Mouse (Mus musculus): ENCODE results near the gene Zdhhc8. TPM values are rescaled to one million over a fixed set of nuclear protein-coding genes. Genes with fewer than 3 reads are reported as not detected.

Zdhhc8 gene
- total RNA-seq, 2 experiments from 2014 or later, result 7.0 to 7.6 TPM

GRCm38 (mm10) chr16:18231451-18231850, 3.5 kb downstream of the Zdhhc8 start:
- ATAC-seq (replicated peaks; ENCODE audit: poor library complexity), result no peak

GRCm38 (mm10) chr16:18231047-18231446, 3.9 kb downstream of the Zdhhc8 start:
- no peak for ATAC-seq (replicated peaks; ENCODE audit: poor library complexity)

- ATAC-seq (replicated peaks; ENCODE audit: poor library complexity), result no peak
These were observed 4.3 kb downstream of the Zdhhc8 start for GRCm38 (mm10) chr16:18230617-18231016.

- no peak for ATAC-seq (replicated peaks; ENCODE audit: poor library complexity)
These were observed 5.3 kb downstream of the Zdhhc8 start for GRCm38 (mm10) chr16:18229622-18230021.

GRCm38 (mm10) chr16:18228856-18229255, 6.1 kb downstream of the Zdhhc8 start:
- no peak for ATAC-seq (replicated peaks; ENCODE audit: poor library complexity)

- no peak for ATAC-seq (replicated peaks; ENCODE audit: poor library complexity)
These were observed 7.0 kb downstream of the Zdhhc8 start for GRCm38 (mm10) chr16:18227897-18228422.

- no peak for ATAC-seq (replicated peaks; ENCODE audit: poor library complexity)
These were observed 7.7 kb downstream of the Zdhhc8 start for GRCm38 (mm10) chr16:18227187-18227586.

- ATAC-seq (replicated peaks; ENCODE audit: poor library complexity), result no peak
These were observed 12.7 kb downstream of the Zdhhc8 start for GRCm38 (mm10) chr16:18222188-18222587.

- no peak for ATAC-seq (replicated peaks; ENCODE audit: poor library complexity)
These were observed 13.4 kb downstream of the Zdhhc8 start for GRCm38 (mm10) chr16:18221543-18221898.

GRCm38 (mm10) chr16:18220856-18221542, 13.9 kb downstream of the Zdhhc8 start:
- no peak for ATAC-seq (replicated peaks; ENCODE audit: poor library complexity)

GRCm38 (mm10) chr16:18220001-18220400, 14.9 kb downstream of the Zdhhc8 start:
- ATAC-seq (replicated peaks; ENCODE audit: poor library complexity), result peak; percentile 54

GRCm38 (mm10) chr16:18218580-18218996, 16.3 kb downstream of the Zdhhc8 start:
- ATAC-seq (replicated peaks; ENCODE audit: poor library complexity), result no peak

GRCm38 (mm10) chr16:18217579-18217978, 17.4 kb downstream of the Zdhhc8 start, which contains the start of gene Ccdc188:
Ccdc188 (plus strand) TSS chr16:18217879.
- no peak for ATAC-seq (replicated peaks; ENCODE audit: poor library complexity)

GRCm38 (mm10) chr16:18214858-18215257, 20.1 kb downstream of the Zdhhc8 start:
- no peak for ATAC-seq (replicated peaks; ENCODE audit: poor library complexity)

- no peak for ATAC-seq (replicated peaks; ENCODE audit: poor library complexity)
These were observed 21.2 kb downstream of the Zdhhc8 start for GRCm38 (mm10) chr16:18213689-18214088.

- ATAC-seq (replicated peaks; ENCODE audit: poor library complexity), result peak; percentile 78
These were observed 23.3 kb downstream of the Zdhhc8 start for GRCm38 (mm10) chr16:18211417-18212171.

GRCm38 (mm10) chr16:18210701-18211416, 24.1 kb downstream of the Zdhhc8 start:
- peak; percentile 88 for ATAC-seq (replicated peaks; ENCODE audit: poor library complexity)

- no peak for ATAC-seq (replicated peaks; ENCODE audit: poor library complexity)
These were observed 31.4 kb downstream of the Zdhhc8 start for GRCm38 (mm10) chr16:18203430-18204091.

GRCm38 (mm10) chr16:18202061-18202460, 32.9 kb downstream of the Zdhhc8 start:
- peak; percentile 72 for ATAC-seq (replicated peaks; ENCODE audit: poor library complexity)

- ATAC-seq (replicated peaks; ENCODE audit: poor library complexity), result no peak
These were observed 33.3 kb downstream of the Zdhhc8 start for GRCm38 (mm10) chr16:18201620-18202019.

- ATAC-seq (replicated peaks; ENCODE audit: poor library complexity), result no peak
These were observed 34.9 kb downstream of the Zdhhc8 start for GRCm38 (mm10) chr16:18200062-18200461.
